Mouse (Mus musculus) CH12.LX (cell line): ENCODE results near the gene Sfswap.
"Not testable (repeated sequence)": the region's sequence is repeated elsewhere in the genome, so short reads cannot be mapped to it uniquely, and the experiment has no call there.

Experiments used
- CHD2 ChIP-seq: IDR thresholded peaks from 2 replicates; pipeline ENCODE4 v1.6.1; 2011; ENCODE audit warnings: low read length, improper control_type of control experiment
- CTCF ChIP-seq, 2 experiments: IDR thresholded peaks in 1 of 2; conservative IDR thresholded peaks in 1 of 2; 2 replicates each; pipeline ENCODE4 v1.5.1; 2011 to 2012; ENCODE audit warnings: low read depth in 2 of 2, low read length in 2 of 2, improper control_type of control experiment in 1 of 2, inconsistent platforms in 1 of 2, mild to moderate bottlenecking in 1 of 2, moderate library complexity in 1 of 2
- ELF1 ChIP-seq: IDR thresholded peaks from 2 replicates; pipeline ENCODE4 v1.6.1; 2014; ENCODE audit warnings: low read depth, mild to moderate bottlenecking, inconsistent platforms, low read length, improper control_type of control experiment
- HCFC1 ChIP-seq: IDR thresholded peaks from 2 replicates; pipeline ENCODE4 v1.6.1; 2012; ENCODE audit warnings: low read depth, mild to moderate bottlenecking, inconsistent platforms, low read length, improper control_type of control experiment
- MAX ChIP-seq: IDR thresholded peaks from 2 replicates; pipeline ENCODE4 v1.6.1; 2011; ENCODE audit warnings: low read length, improper control_type of control experiment
- MXI1 ChIP-seq: IDR thresholded peaks from 2 replicates; pipeline ENCODE4 v1.6.1; 2011; ENCODE audit warnings: mild to moderate bottlenecking, low read depth, low read length, improper control_type of control experiment
- MYC ChIP-seq: IDR thresholded peaks from 2 replicates; pipeline ENCODE4 v1.6.1; 2011; ENCODE audit warnings: low read depth, mild to moderate bottlenecking, improper control_type of control experiment, low read length
- POLR2A ChIP-seq: IDR thresholded peaks from 2 replicates; pipeline ENCODE4 v1.6.1; 2011; ENCODE audit warnings: low read depth, mild to moderate bottlenecking, improper control_type of control experiment, low read length
- POLR2AphosphoS2 ChIP-seq: IDR thresholded peaks from 2 replicates; pipeline ENCODE4 v1.6.1; 2011; ENCODE audit warnings: low read depth, low read length, improper control_type of control experiment
- SIN3A ChIP-seq: IDR thresholded peaks from 2 replicates; pipeline ENCODE4 v1.6.1; 2012; ENCODE audit warnings: low read length, improper control_type of control experiment, inconsistent platforms
- UBTF ChIP-seq: IDR thresholded peaks from 2 replicates; pipeline ENCODE4 v1.6.1; 2012; ENCODE audit warnings: low read depth, mild to moderate bottlenecking, inconsistent platforms, low read length, improper control_type of control experiment, moderate library complexity
- USF1 ChIP-seq: IDR thresholded peaks from 2 replicates; pipeline ENCODE4 v1.6.1; 2014; ENCODE audit warnings: low read depth, mild to moderate bottlenecking, inconsistent platforms, low read length, improper control_type of control experiment

DNA sequence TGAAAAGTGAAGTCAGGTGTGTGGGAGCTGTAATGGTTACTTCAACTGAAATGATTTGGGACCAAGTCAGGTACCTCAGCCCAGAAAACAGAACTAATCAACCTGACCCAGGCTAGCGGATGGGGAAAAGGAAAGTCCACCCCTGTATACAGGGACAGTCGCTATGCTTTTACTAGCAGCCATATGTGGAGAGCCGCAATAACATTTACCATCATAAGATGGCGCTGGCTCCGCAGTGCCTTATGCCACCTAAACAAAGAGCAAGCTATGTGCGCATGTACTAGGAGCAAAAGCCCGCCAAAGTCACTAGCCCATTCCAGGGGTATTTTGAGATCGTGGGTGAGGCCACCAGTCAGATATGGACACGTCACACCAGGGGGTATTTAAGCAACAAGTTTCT is 119.6 kb downstream of the Sfswap start:
- peak in 1 of 2 experiments; percentile 42; a peak in 2 of 4 replicates for TF ChIP-seq CTCF (conservative IDR thresholded peaks at IDR 0.05 in 1 of 2, IDR thresholded peaks at IDR 0.05 in 1 of 2; ENCODE audit: low read depth in 2 of 2, low read length in 2 of 2)
- not testable (repeated sequence) for TF ChIP-seq POLR2A, MYC, HCFC1, CHD2, POLR2AphosphoS2, MAX, ELF1, UBTF, MXI1, SIN3A, USF1
